Mouse (Mus musculus) macrophage (primary cell): Measurements from ENCODE around the gene Fxyd3. TPM values are rescaled to one million over a fixed set of nuclear protein-coding genes. Genes with fewer than 3 reads are reported as not detected.
A peak's percentile ranks its signal among the peaks of the same experiment; 100 is the strongest.

Experiments
- H3K27ac ChIP-seq: fragments of 350-480 bp; formaldehyde crosslinking; 2 replicates; pipeline ENCODE4 v1.9.0; 2021
- H3K36me3 ChIP-seq: fragments of 350-480 bp; formaldehyde crosslinking; 2 replicates; pipeline ENCODE4 v1.9.0; 2021; ENCODE audit errors: inconsistent target
- H3K4me3 ChIP-seq: fragments of 350-480 bp; formaldehyde crosslinking; 2 replicates; pipeline ENCODE4 v1.9.0; 2021; ENCODE audit errors: inconsistent target
- H3K79me2 ChIP-seq: fragments of 350-480 bp; formaldehyde crosslinking; 2 replicates; pipeline ENCODE4 v1.9.0; 2021; ENCODE audit errors: inconsistent target
- WGBS: methylation state at CpG from one replicate; pipeline ENCODE4 v1.1.7; 2026; ENCODE audit warnings: inconsistent platforms; ENCODE audit not compliant: missing documents; 5-methylcytosine and 5-hydroxymethylcytosine counted together
- polyA plus RNA-seq: library from polyadenylated mRNA; stranded (reverse); fragments of 250-400 nt; gene quantifications from 3 replicates; pipeline ENCODE4 v1.2.4, GENCODE M21; 2018; ENCODE audit warnings: inconsistent platforms
- total RNA-seq, 78 experiments: library from RNA; depleted of rRNA; stranded (reverse); fragments of 250-400 nt; gene quantifications; 1 replicate in 9 of 78; 2 replicates in 24 of 78; 3 replicates in 43 of 78; 4 replicates in 2 of 78; pipeline ENCODE4 v1.2.4; 2018; ENCODE audit warnings: inconsistent platforms in 56 of 78

Fxyd3 gene
- not detected for total RNA-seq (2018; cell fraction: chromatin; rRNA removed)
- total RNA-seq (2018; cell fraction: cytosol; rRNA removed), result not detected
- not detected for total RNA-seq (2018; cell fraction: nucleus; rRNA removed)
- polyA plus RNA-seq, result not detected in 3 replicates

DNA sequence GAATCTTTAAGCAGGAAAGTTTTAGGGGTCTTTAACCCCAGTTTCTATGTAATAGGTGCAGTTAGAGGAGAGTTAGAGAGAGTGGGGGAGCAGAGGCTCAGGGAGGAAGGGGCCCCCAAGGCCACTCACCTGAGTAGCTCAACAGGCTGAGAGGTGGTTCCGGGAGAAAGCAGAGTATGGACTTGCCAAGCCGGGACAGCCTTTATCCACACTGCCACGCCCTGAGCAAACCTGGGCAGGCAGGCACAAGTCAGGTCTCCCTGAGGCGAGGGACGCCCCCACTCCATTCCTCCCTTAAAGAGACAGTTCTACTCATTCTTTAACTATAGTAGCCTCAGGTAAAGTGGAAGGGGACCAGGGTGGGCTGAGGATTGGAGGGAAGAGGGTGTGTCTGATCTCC lies at the start of gene Fxyd3:
Fxyd3 (minus strand) TSS at position 213 of the 400 bp plus-strand sequence.
- 82% methylated on average over 5 of the region's 5 CpGs for WGBS
- no peaks in the 10 kb centered on the region for H3K79me2 ChIP-seq
- H3K36me3 ChIP-seq, result no peaks in the 10 kb centered on the region
- H3K4me3 ChIP-seq, result no peak within 1 kb of the TSS
- no peak within 1 kb of the TSS for H3K27ac ChIP-seq

DNA sequence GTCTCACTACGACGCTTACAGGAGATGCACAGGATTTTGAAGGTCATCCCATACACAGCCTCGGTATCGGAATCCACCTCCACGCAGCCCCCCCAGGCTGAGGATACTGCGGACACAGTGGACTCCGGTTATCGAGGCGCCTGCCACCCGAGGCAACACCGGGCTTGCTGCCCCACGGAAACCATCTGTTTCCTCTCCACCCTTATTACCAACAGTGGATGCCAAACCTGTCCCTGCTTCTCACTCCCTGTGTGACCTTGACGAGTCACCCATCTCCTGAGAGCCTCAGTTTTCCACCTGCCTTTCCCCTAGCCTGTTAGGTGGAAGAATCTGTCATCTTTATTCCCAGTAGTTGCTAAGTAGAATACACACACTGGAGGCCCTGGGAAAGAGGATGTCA lies 48.6 kb upstream of the Fxyd3 start:
- no peak overlapping the region for H3K27ac ChIP-seq
- no peak overlapping the region for H3K4me3 ChIP-seq
- no peaks in the 10 kb centered on the region for H3K79me2 ChIP-seq
- H3K36me3 ChIP-seq, result peaks cover 10% of the 10 kb centered on the region
- 19% methylated on average over 13 of the region's 13 CpGs for WGBS

GRCm38 (mm10) chr7:31124381-31124780 lies 47.9 kb upstream of the Fxyd3 start:
- 84% methylated on average over 5 of the region's 5 CpGs for WGBS
- H3K36me3 ChIP-seq, result peaks cover 2% of the 10 kb centered on the region
- no peak overlapping the region for H3K4me3 ChIP-seq

GRCm38 (mm10) chr7:31123697-31124096 lies 47.2 kb upstream of the Fxyd3 start:
- WGBS, result 87% methylated on average over 3 of the region's 3 CpGs
- H3K27ac ChIP-seq, result no peak overlapping the region
- no peaks in the 10 kb centered on the region for H3K79me2 ChIP-seq
- no peaks in the 10 kb centered on the region for H3K36me3 ChIP-seq
- no peak overlapping the region for H3K4me3 ChIP-seq

More at GRCm38 (mm10) chr7:31124381-31124780, 47.9 kb upstream of the Fxyd3 start:
- no peak overlapping the region for H3K27ac ChIP-seq
- no peaks in the 10 kb centered on the region for H3K79me2 ChIP-seq

DNA sequence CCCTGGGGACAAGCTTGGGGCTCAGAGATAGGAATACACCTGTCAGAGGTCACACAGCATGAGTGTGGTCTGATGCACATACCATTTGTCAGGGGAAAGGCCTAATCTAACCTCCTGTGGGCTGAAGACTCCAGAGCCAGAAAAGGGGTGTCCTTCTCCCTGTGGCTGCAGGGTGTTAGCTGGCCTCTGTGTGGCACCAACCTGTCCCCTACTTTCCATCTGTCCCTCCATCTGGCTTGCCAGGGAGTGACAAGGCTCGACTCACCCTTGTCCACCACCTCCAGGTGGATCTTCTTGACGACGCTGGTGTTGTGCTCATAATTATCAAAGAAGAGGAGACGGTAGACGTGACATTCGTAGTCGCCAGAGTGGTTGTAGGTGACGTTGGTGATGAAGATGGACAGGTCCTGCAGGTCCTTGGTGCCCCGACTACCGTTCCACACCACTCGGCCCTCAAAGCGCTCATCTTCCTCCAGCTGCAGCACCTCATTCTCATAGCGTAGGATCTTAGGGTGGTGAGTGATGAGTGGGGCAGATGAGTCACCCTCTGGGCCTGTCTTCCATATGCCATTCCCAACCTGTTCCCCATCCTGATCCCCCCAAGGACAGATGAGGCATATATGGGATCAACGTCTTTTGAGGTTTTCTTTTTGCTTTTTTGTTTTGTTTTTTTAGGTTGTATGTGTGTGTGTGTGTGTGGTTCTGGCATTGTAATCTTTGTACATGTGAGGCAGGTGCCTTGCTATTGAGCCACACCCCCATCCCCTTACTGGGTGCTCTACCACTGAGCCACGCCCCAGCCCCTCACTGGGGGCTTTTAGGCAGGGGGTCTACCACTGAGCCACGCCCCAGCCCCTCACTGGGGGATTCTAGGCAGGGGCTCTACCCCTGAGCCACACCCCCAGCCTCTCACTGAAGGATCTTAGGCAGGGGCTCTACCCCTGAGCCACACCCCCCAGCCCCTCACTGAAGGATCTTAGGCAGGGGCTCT lies 46.4 kb upstream of the Fxyd3 start:
- H3K4me3 ChIP-seq, result no peak overlapping the region
- WGBS, result 94% methylated on average over 16 of the region's 16 CpGs
- no peaks in the 10 kb centered on the region for H3K79me2 ChIP-seq
- H3K36me3 ChIP-seq, result no peaks in the 10 kb centered on the region
- no peak overlapping the region for H3K27ac ChIP-seq

- Histone ChIP-seq H3K36me3 (no peaks in the 10 kb centered on the region), H3K4me3 (no peak overlapping the region), H3K27ac (no peak overlapping the region), H3K79me2 (no peaks in the 10 kb centered on the region)
- WGBS, result 89% methylated on average over 5 of the region's 5 CpGs
Observed at GRCm38 (mm10) chr7:31119556-31119955, 43.1 kb upstream of the Fxyd3 start.

DNA sequence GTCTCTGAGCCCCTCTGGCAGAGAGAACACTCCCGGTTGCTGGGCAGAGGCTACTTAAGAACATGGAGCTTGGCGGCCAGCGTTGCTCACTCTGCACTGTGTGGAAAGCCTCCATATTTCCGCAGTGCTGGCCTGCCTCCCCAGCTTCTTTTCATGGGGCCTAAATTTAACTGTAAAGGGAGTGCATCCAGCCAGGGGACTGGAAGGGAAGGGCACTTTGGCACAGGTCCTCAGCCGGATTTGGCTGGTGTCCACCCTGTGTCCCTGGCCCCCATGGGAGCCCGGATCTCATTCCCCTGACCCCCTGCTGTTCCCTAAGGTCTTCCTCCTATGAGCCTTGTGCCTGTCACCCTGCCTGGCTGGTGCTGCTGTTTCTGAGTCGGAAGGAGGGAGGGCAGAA lies 42.0 kb upstream of the Fxyd3 start:
- no peaks in the 10 kb centered on the region for H3K36me3 ChIP-seq
- no peaks in the 10 kb centered on the region for H3K79me2 ChIP-seq
- no peak overlapping the region for H3K4me3 ChIP-seq
- no peak overlapping the region for H3K27ac ChIP-seq
- WGBS, result 97% methylated on average over 7 of the region's 7 CpGs

DNA sequence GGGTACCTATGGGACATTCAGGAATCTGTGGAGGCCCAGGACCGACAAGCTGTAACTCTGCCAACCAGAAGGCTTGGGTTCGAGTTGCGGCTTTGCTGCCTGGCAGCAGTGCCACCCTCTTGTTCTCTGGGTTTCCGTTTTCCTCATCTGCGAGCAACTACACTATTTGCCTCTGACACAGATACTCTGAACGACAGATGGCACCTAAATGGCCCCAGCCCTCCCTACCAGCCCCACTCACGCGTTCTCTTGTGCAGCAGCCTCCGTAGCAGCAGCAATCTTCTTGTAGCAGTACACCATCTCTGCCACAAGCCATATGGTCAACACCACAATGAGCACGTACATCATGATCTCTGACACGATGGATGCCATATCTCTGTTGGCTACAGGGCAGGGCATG lies 41.0 kb upstream of the Fxyd3 start:
- Histone ChIP-seq H3K36me3 (no peaks in the 10 kb centered on the region), H3K27ac (no peak overlapping the region), H3K79me2 (no peaks in the 10 kb centered on the region), H3K4me3 (no peak overlapping the region)
- WGBS, result 93% methylated on average over 11 of the region's 11 CpGs

DNA sequence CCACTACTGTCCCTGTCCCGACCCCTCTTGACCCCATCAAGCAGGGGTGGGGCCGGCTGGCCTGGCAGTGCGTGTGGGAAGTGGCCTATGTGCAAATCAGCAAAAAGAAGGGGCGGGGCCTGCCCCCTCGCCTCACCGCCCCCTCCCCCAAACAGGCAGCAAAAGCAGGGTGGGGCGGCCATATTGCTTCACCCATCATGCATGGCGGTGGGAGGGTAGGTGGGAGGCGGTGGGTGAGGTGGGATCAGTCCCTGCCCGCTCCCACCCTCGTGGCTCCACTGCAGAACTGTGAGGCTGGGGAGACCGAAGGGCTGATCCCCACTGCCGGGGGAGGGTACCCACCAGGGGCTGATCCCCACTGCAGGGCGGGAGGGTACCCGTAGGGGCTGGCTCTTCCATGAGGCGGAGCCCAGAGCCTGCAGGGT lies 40.2 kb upstream of the Fxyd3 start:
- Histone ChIP-seq H3K4me3 (no peak overlapping the region), H3K79me2 (no peaks in the 10 kb centered on the region), H3K27ac (no peak overlapping the region), H3K36me3 (no peaks in the 10 kb centered on the region)
- 94% methylated on average over 15 of the region's 16 CpGs for WGBS

- Histone ChIP-seq H3K79me2 (no peaks in the 10 kb centered on the region), H3K36me3 (no peaks in the 10 kb centered on the region), H3K27ac (no peak overlapping the region), H3K4me3 (no peak overlapping the region)
- WGBS, result 28% methylated on average over 17 of the region's 17 CpGs
Observed at GRCm38 (mm10) chr7:31115587-31116043, 39.1 kb upstream of the Fxyd3 start.

DNA sequence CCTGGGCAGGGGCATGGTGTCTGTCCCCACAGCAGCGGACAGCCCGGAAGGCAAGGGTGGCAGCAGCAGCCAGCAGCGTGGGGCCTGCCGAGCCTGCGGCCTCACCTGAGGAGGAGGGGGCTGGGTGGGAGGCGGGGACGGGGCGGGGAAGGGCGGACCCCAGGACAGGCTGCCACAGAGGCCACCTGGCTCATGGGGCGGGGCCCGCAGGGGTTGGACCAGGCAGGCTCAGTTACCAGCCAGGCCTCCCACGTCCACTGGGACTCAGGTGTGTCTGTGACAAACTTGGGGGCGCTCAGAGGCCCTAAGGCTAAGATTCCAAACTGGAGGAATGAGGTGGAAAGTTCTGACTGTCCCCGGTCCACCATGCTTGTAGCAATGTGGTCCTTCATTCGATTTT lies 38.7 kb upstream of the Fxyd3 start, which contains the start of gene Hpn:
Hpn (minus strand) TSS at position 109 of the 400 bp plus-strand sequence.
- no peaks in the 10 kb centered on the region for H3K36me3 ChIP-seq
- 71% methylated on average over 15 of the region's 15 CpGs for WGBS
- H3K27ac ChIP-seq, result no peak within 1 kb of the TSS
- no peaks in the 10 kb centered on the region for H3K79me2 ChIP-seq
- H3K4me3 ChIP-seq, result no peak within 1 kb of the TSS

GRCm38 (mm10) chr7:31114646-31115045 lies 38.1 kb upstream of the Fxyd3 start:
- H3K79me2 ChIP-seq, result no peaks in the 10 kb centered on the region
- 93% methylated on average over 4 of the region's 10 CpGs for WGBS
- no peak overlapping the region for H3K4me3 ChIP-seq
- no peak overlapping the region for H3K27ac ChIP-seq
- H3K36me3 ChIP-seq, result no peaks in the 10 kb centered on the region

DNA sequence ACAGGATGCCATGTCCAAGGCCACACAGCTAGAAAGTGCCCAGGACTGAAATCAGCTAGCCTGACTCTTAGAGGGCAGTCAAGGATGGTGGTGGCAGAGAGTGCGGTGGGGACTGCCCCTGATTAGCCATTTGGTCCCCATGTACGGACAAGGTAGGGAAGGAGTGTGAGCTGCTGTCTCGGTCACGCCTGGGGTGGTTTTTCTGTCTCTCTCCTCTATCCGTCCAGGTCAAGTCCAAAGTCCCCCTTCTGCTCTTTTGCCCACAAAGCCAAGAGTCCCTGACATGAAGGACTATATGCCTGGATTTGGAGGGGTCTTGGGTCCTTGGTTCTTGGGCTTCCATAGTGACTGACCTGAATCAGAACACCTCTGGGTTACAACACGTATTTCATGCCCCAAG lies 37.3 kb upstream of the Fxyd3 start:
- Histone ChIP-seq H3K36me3 (no peaks in the 10 kb centered on the region), H3K4me3 (no peak overlapping the region), H3K27ac (no peak overlapping the region), H3K79me2 (no peaks in the 10 kb centered on the region)
- 97% methylated on average over 6 of the region's 6 CpGs for WGBS

DNA sequence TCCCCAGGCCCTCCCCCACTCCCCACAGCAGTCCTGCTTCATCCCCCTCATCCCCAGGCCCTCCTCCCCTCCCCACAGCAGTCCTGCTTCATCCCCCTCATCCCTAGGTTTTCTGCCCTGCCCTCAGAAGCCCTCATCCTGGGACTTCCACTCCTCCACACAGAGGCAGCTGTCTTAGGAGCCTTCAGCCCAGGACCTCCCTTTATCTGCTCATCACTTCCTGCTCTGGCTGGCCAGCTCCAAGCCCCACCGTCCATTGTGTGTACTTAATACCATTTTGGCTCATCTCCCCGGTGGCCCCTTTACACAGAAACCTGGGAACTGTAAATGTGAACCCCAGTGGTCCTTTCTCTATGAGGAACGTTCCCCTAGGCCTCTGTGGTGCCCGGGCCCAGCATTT lies 35.5 kb upstream of the Fxyd3 start:
- 85% methylated on average over 4 of the region's 4 CpGs for WGBS
- no peak overlapping the region for H3K27ac ChIP-seq
- no peaks in the 10 kb centered on the region for H3K79me2 ChIP-seq
- no peak overlapping the region for H3K4me3 ChIP-seq
- no peaks in the 10 kb centered on the region for H3K36me3 ChIP-seq

DNA sequence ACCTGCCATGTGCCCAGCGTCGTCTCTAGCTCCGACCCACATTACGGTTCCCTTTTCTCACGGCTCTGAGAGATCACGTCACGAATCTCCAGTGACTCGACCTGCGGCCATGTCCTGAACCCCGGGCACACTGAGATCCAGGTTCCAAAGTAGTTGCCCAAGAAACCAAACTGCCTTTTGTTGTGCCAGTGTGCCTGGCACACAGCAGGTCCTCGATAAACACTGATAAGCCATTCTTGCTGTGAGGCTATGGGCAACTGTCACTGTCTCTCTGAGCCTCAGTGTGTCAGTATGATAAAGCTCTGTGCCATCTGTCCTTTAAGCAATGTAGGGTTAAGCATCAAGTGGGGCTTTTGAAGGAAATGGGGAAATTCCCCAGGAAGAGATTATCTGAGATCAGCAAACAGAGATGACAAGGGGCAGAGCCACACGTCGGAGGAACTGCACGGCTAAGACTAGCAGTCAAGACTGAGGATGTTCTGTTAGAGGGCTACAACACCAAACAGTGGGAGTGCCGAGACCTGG lies 34.4 kb upstream of the Fxyd3 start:
- Histone ChIP-seq H3K79me2 (no peaks in the 10 kb centered on the region), H3K27ac (peak overlapping the region; percentile 27), H3K36me3 (no peaks in the 10 kb centered on the region), H3K4me3 (no peak overlapping the region)
- 52% methylated on average over 15 of the region's 15 CpGs for WGBS
